Mouse (Mus musculus) lung, embryonic 14.5 days (tissue): ENCODE measurements around the gene Tomm40. TPM values are rescaled to one million over a fixed set of nuclear protein-coding genes. Genes with fewer than 3 reads are reported as not detected.

Source experiments
- ATAC-seq: fragments of 200-750 bp; cut with Nextera tagmentation; 2 replicates; pipeline ENCODE4 v1.8.0; 2017; ENCODE audit warnings: mild to moderate bottlenecking, moderate TSS enrichment, moderate library complexity; ENCODE audit not compliant: insufficient read depth
- DNase-seq: peaks from one replicate; pipeline ENCODE4 v3.0.0-alpha.2; 2015
- H3K27ac ChIP-seq: fragments of 300-500 bp; sonication (generic); 2 replicates; pipeline ENCODE4 v1.5.1; 2014; ENCODE audit warnings: low read depth, mild to moderate bottlenecking, moderate library complexity
- H3K27me3 ChIP-seq: fragments of 300-500 bp; sonication (generic); 2 replicates; pipeline ENCODE4 v1.6.1; 2014; ENCODE audit warnings: low read length, control low read depth; ENCODE audit not compliant: insufficient read depth
- H3K36me3 ChIP-seq: fragments of 300-500 bp; sonication (generic); 2 replicates; pipeline ENCODE4 v1.6.1; 2014; ENCODE audit warnings: control low read depth; ENCODE audit not compliant: insufficient read depth
- H3K4me1 ChIP-seq: fragments of 300-500 bp; sonication (generic); 2 replicates; pipeline ENCODE4 v1.6.1; 2014; ENCODE audit warnings: antibody characterized with exemption, control low read depth; ENCODE audit not compliant: insufficient read depth
- H3K4me2 ChIP-seq: fragments of 300-500 bp; sonication (generic); 2 replicates; pipeline ENCODE4 v1.6.1; 2014; ENCODE audit warnings: mild to moderate bottlenecking
- H3K4me3 ChIP-seq: fragments of 300-500 bp; sonication (generic); 2 replicates; pipeline ENCODE4 v1.5.1; 2014; ENCODE audit warnings: low read depth, low read length
- H3K9ac ChIP-seq: fragments of 300-500 bp; sonication (generic); 2 replicates; pipeline ENCODE4 v1.6.1; 2014
- H3K9me3 ChIP-seq: fragments of 300-500 bp; sonication (generic); 2 replicates; pipeline ENCODE4 v1.6.1; 2016; ENCODE audit warnings: low read depth, low read length, control low read depth
- CTCF ChIP-seq: IDR thresholded peaks from 2 replicates; pipeline ENCODE4 v1.5.1; 2016; ENCODE audit warnings: antibody characterized with exemption, low read depth
- WGBS: fragments of 180-500 bp; shearing (Covaris S2); extraction: QIAGEN DNeasy Blood & Tissue Kit; methylation state at CpG from one replicate; pipeline ENCODE4 v1.1.7; 2014; 5-methylcytosine and 5-hydroxymethylcytosine counted together
- polyA plus RNA-seq: library from polyadenylated mRNA; unstranded; fragments of >200 nt; fragmentation: Nextera tagmentation; extraction: Ambion mirVana; gene quantifications from 2 replicates; pipeline ENCODE4 v1.2.1, GENCODE M21; 2014

The Tomm40 gene
- polyA plus RNA-seq, 1 experiment from 2014 or later = 168 TPM

GRCm38 (mm10) chr7:19699827-19700148 lies 15.4 kb downstream of the Tomm40 start:
- no peak for TF ChIP-seq CTCF
- Histone ChIP-seq H3K4me2 (no peak overlapping the region), H3K4me1 (peaks cover 14% of the 10 kb centered on the region; the same call in 1 of the 2 replicates), H3K36me3 (peaks cover 44% of the 10 kb centered on the region), H3K4me3 (no peak overlapping the region), H3K9me3 (no peaks in the 10 kb centered on the region; the same call in 1 of the 2 replicates), H3K9ac (no peak overlapping the region; the same call in 1 of the 2 replicates), H3K27me3 (no peaks in the 10 kb centered on the region), H3K27ac (no peak overlapping the region)
- ATAC-seq (no peak), DNase-seq (no peak)
- 75% methylated on average over 4 of the region's 4 CpGs for WGBS

GRCm38 (mm10) chr7:19698907-19699826 lies 16.1 kb downstream of the Tomm40 start, which contains the start of gene Apoe:
Apoe (minus strand) TSS chr7:19699188.
- 0 out of 2 replicates have a peak, but pooled peaks have one; percentile 19 for TF ChIP-seq CTCF
- peak within 1 kb of the TSS; percentile 46; the same call in 1 of the 2 replicates for H3K27ac ChIP-seq
- H3K4me3 ChIP-seq = peak within 1 kb of the TSS; percentile 34
- no peaks in the 10 kb centered on the region for H3K27me3 ChIP-seq
- peaks cover 39% of the 10 kb centered on the region for H3K36me3 ChIP-seq
- peak within 1 kb of the TSS; percentile 68 for H3K4me2 ChIP-seq
- peak within 1 kb of the TSS; percentile 42 for H3K9ac ChIP-seq
- 2% methylated on average over 20 of the region's 20 CpGs for WGBS
- H3K9me3 ChIP-seq = no peaks in the 10 kb centered on the region; the same call in 1 of the 2 replicates
- ATAC-seq (peak; percentile 67; the same call in 1 of the 2 replicates), DNase-seq (peak; percentile 60)
- H3K4me1 ChIP-seq = peaks cover 14% of the 10 kb centered on the region; the same call in 1 of the 2 replicates

- Histone ChIP-seq H3K9me3 (no peaks in the 10 kb centered on the region; the same call in 1 of the 2 replicates), H3K4me3 (peak overlapping the region; percentile 34), H3K4me2 (peak overlapping the region; percentile 68), H3K4me1 (peaks cover 21% of the 10 kb centered on the region), H3K27me3 (no peaks in the 10 kb centered on the region), H3K27ac (peak overlapping the region; percentile 46; the same call in 1 of the 2 replicates), H3K9ac (peak overlapping the region; percentile 42), H3K36me3 (peaks cover 31% of the 10 kb centered on the region)
- WGBS = 2% methylated on average over 28 of the region's 28 CpGs
- peak; percentile 64 for TF ChIP-seq CTCF
- DNase-seq = peak; percentile 63
- peak; percentile 26; the same call in 1 of the 2 replicates for ATAC-seq
These were observed 17.0 kb downstream of the Tomm40 start for GRCm38 (mm10) chr7:19697949-19698906.

- H3K27ac ChIP-seq = no peak overlapping the region
These were observed 18.8 kb downstream of the Tomm40 start for GRCm38 (mm10) chr7:19696336-19696873.

GRCm38 (mm10) chr7:19695881-19696280 lies 19.4 kb downstream of the Tomm40 start:
- Histone ChIP-seq H3K9ac (no peak overlapping the region), H3K4me2 (no peak overlapping the region), H3K4me1 (peaks cover 28% of the 10 kb centered on the region), H3K27ac (no peak overlapping the region), H3K4me3 (no peak overlapping the region), H3K9me3 (no peaks in the 10 kb centered on the region; the same call in 1 of the 2 replicates), H3K27me3 (no peaks in the 10 kb centered on the region), H3K36me3 (peaks cover 14% of the 10 kb centered on the region; the same call in 1 of the 2 replicates)
- DNase-seq (no peak), ATAC-seq (no peak)
- 73% methylated on average over 6 of the region's 6 CpGs for WGBS
- TF ChIP-seq CTCF = no peak

More at GRCm38 (mm10) chr7:19696336-19696873, 18.8 kb downstream of the Tomm40 start:
- no peak overlapping the region for H3K4me2 ChIP-seq
- no peak overlapping the region for H3K9ac ChIP-seq
- 0 out of 2 replicates have a peak overlapping the region, but pooled peaks have one; percentile 4 for H3K4me3 ChIP-seq
- WGBS = 93% methylated on average over 34 of the region's 34 CpGs
- H3K9me3 ChIP-seq = no peaks in the 10 kb centered on the region; the same call in 1 of the 2 replicates
- no peak for TF ChIP-seq CTCF
- H3K4me1 ChIP-seq = peaks cover 28% of the 10 kb centered on the region
- DNase-seq (no peak), ATAC-seq (no peak)
- H3K36me3 ChIP-seq = peaks cover 15% of the 10 kb centered on the region; the same call in 1 of the 2 replicates
- H3K27me3 ChIP-seq = no peaks in the 10 kb centered on the region

GRCm38 (mm10) chr7:19695213-19695594 lies 20.0 kb downstream of the Tomm40 start:
- ATAC-seq = no peak
- H3K9ac ChIP-seq = no peak overlapping the region; the same call in 1 of the 2 replicates
- H3K4me1 ChIP-seq = peaks cover 28% of the 10 kb centered on the region

More at GRCm38 (mm10) chr7:19695213-19695594, 20.0 kb downstream of the Tomm40 start:
- TF ChIP-seq CTCF = no peak
- peak; percentile 24 for DNase-seq
- H3K27me3 ChIP-seq = no peaks in the 10 kb centered on the region
- H3K36me3 ChIP-seq = peaks cover 9% of the 10 kb centered on the region; the same call in 1 of the 2 replicates
- no peaks in the 10 kb centered on the region; the same call in 1 of the 2 replicates for H3K9me3 ChIP-seq
- H3K4me3 ChIP-seq = no peak overlapping the region
- peak overlapping the region; percentile 76 for H3K27ac ChIP-seq
- WGBS = 7% methylated on average over 8 of the region's 8 CpGs
- no peak overlapping the region for H3K4me2 ChIP-seq
